Mouse (Mus musculus) telencephalon, adult 2 months (tissue): Measurements from ENCODE around the gene Slc25a45.

Experiments
- DNase-seq: peaks from one replicate; pipeline ENCODE4 v3.0.0-alpha.2; 2011; ENCODE audit warnings: low read depth, low spot score

The Slc25a45 gene

GRCm38 (mm10) chr19:5840086-5840889 is 37.3 kb upstream of the Slc25a45 start:
- no peak for DNase-seq

GRCm38 (mm10) chr19:5840890-5841388 is 36.7 kb upstream of the Slc25a45 start:
- DNase-seq = no peak

DNA sequence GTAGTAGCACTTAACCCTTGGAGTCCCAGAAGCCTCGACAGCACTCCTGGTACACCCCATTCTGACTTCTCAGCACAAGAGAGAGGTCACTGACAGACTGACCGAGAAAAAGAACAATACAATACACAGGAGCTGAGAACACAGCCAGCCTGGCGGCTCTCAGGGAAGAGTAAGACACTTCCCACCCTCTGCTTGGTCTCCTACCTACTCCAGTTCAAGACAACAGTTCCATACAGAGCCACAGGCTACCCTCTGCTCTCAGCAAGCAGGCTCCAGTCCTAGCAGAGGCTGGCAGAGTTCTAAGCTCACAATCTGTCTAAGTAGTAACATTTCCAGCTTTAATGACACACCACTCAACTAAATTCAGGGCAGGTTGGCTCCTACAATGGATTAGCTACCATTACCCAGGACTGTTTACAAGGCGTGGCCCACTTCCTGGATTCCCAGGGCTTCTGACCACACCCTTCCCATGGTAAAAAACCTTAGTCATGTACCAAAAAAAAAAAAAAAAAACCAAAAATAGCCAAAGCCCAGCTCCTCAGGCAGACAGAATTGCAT is 36.1 kb upstream of the Slc25a45 start:
- DNase-seq = no peak

DNA sequence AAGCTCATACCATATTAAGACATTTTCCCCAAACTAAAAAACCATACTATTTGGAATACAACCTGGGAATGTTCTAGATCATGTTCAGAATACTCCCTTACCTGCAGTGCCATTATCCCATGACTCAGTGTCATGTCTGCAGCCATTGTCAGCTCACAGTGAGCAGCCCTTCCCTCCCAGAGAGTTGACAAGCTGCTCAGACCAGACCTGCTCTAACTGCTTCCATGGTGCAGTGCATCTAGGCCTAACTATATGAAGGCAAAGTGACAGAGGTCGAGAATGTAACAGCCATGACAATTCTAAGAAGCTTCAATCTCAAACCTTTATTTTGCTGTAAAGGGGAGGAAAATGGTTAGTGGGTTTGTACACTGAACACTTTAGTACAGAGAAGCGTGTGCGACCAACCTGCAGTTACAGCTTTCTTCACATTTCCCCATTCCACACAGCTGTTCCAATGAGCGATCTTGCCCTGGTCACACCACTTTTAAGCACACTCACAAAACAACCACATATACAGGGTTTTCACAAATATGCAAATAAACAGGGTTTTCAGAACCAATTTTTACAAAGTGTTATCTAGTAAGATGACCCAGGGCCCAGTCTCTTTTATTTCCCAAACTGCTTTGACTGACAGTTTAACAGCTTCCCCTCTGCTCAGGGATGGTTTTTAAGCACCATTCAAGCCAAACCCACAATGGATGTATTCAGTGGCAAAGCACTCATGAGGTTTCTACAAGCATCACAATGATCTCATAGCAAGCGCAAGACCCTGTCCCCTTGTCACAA is 35.4 kb upstream of the Slc25a45 start:
- DNase-seq = no peak

GRCm38 (mm10) chr19:5842785-5843730 is 34.5 kb upstream of the Slc25a45 start:
- no peak for DNase-seq

GRCm38 (mm10) chr19:5843781-5844691 is 33.6 kb upstream of the Slc25a45 start:
- no peak for DNase-seq

DNA sequence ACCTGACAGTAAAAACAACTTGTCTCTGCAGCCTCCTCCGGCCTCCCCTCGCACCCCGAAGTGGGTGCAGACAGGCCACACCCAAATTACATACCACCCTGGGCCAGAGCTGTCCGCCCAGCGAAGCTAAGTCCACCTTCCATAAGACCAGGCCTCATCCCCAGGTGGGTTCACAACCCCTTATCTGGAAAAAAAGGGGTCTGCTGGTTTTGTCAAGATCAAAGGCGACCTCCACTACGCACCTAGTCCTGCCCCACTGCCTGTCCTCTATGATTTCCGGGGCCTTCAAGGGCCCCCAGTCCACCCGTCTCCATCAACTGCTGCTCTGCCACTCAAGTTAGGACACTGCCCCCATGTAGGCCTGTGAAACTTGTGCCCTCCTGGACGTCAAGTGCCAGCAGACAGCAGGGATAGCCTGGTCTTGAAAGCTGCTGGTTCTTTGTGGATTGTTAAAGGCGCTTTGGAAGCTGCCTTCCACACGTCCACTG is 32.7 kb upstream of the Slc25a45 start:
- no peak for DNase-seq

- DNase-seq = peak; percentile 91
Measured at GRCm38 (mm10) chr19:5845319-5846135, 32.1 kb upstream of the Slc25a45 start.

DNA sequence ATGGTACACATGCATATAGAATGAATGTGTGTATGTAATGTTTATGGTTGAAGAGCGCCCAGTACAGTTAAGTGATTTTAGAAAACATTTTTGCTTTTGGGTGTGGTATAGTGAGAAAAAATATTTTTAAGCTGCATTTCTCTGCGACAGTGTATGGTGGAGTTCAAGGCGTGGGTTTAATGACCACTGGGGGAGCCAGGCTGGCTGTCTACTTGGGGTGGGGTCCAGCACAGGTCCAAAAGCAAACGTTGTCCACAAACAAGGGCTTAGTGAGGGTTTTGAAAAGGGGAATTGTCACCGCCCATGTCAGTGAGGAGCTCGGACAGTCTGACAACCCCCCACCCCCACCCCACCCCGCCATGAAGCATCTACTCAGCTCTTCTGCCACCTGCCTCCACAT is 31.5 kb upstream of the Slc25a45 start:
- DNase-seq = no peak

DNA sequence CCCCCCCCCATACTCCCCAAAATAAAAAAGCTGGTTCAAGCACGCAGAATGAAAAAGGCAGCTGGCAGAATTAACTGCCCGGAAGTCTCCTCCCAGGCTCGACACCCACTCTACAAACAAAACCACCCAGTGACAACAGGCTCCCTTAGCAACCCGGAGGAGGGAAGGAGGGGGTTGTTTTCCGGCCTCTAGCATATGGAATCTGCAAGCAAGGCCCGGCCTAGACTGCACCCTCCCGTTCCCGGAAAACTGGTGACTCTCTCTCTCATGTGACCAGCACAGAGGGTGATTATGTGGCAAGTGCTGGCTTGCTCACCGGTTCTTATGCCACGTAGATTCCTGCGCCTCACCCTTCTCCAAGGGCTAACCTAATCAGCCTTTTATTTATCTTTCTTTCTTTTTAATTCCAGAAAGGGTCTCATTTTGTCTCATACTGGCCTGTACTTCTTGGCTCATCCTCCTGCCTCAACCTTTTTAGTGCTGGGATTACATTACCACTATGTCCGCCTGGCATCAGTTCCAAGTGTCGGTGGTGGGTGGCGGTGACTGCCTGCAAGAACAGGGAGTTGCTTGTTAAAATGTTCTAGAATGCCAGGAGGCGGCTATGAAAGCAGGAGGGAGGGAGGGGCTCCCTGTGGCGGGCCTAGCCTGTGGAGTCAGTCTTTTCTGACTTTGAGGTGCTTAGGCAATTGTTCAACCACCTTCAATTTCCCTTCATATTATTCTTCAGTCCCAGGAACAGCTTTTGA is 30.9 kb upstream of the Slc25a45 start:
- peak; percentile 100 for DNase-seq

- no peak for DNase-seq
Measured at GRCm38 (mm10) chr19:5847306-5847796, 30.3 kb upstream of the Slc25a45 start.

GRCm38 (mm10) chr19:5848032-5848825 is 29.4 kb upstream of the Slc25a45 start:
- no peak for DNase-seq

- DNase-seq = no peak
Measured at GRCm38 (mm10) chr19:5848826-5849672, 28.6 kb upstream of the Slc25a45 start.

DNA sequence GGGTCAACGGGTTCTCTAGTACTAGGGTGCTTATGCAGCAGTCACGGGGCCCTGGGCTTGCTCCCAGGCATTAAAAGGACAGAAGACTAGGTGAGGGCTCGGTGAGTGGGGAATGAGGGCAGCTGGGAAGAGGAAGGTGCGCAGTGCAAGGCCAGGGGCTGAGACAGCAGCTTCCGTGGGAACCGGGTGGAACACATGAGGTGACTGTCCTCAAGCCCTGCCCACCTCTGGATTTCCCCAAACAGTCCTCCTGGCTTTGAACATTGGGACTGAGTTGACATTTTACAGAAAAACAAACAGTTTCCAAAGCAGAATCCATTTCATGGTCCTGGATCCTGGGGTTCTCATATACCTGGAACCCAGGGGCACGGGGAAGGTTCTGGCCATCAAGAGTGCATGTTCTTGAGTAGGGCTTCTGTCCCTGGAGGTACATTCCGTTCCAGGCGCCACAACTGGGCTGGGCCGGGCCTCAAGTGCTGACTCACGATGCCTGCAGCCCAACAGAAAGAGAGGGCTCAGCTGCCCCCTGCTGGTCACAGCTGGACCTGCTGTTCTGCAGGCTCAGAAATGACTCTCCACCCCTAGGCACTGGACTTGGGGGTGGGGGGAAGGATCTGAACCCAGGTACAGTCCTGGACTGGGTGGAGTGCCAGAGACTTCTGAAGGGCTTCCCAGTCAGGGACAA is 27.6 kb upstream of the Slc25a45 start:
- DNase-seq = no peak

DNA sequence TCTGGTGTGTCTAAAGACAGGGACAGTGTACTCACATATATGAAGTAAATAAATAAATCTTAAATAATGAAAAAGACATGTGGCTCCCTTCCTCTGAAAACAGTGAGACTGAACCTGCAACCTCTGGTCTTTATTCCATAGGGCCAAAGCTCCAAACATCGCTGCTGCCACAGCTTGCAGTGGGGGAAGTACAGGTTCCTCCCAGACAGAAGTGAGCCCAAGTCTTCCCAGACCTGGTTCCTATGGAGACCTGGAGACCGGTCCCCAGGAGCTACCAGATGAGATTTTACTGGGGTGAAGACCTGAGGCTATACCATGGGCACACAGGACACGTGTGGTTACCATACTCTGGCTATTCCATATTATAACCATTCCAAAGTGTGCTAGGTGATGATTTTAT is 26.7 kb upstream of the Slc25a45 start:
- DNase-seq = no peak

DNA sequence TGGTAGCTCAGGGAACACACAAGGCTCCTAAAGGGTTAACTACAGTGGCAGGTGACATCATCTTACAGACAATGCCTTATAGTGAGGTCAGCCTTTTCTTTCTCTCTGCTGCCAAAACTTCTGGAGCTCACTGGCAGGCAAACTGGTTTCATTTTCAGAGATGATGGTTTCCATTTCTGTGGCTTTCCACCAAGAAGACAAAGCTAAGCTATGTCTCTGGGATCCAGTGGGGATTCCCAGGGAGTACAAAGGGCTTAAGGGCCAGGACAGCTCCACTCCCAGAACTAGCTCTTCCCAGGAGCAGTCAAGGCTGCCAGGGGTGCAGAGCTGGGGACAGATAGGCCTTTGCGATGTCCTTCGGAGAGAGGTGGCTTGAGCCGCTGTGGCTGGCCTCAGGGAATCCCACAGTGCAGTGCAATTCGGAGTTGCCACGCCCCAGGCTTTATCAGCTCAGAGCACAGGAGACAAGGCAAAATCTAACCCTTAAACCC is 26.1 kb upstream of the Slc25a45 start:
- DNase-seq = no peak
